Mouse (Mus musculus) Muller cell, postnatal 12 days (primary cell): ENCODE measurements around the gene Dtx3l.

Experiments used
- DNase-seq: peaks from one replicate; pipeline ENCODE4 v3.0.0-alpha.2; 2015; ENCODE audit errors: inconsistent ontology term

The Dtx3l gene

GRCm38 (mm10) chr16:35888910-35889309 lies 50.0 kb downstream of the Dtx3l start:
- DNase-seq: no peak

DNA sequence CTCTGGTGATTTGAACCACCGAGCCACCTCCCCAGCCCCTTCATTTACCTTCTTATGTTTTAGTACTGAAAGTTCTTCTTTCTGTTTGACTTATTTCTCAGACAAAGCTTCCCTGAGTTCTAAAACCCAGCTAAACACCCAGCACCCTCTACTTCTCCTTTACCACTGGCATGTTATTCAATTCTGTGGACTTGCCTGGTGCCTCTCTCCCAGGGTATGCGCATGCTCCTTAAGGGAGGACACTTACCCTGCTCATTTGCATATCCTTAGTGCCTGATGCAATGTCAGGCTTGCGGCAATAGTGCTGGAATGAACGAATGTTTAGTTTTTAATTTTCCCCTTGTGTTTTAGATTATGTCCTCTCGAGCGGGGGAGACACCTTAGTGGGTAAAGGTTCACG lies 50.8 kb downstream of the Dtx3l start:
- no peak for DNase-seq
